Mouse (Mus musculus) intestine, embryonic 16.5 days (tissue): ENCODE data around the gene Eef2. TPM values are rescaled to one million over a fixed set of nuclear protein-coding genes. Genes with fewer than 3 reads are reported as not detected.

Experiments used
- ATAC-seq: fragments of 200-750 bp; cut with Nextera tagmentation; 2 replicates; pipeline ENCODE4 v1.8.0; 2017; ENCODE audit warnings: moderate TSS enrichment, moderate library complexity
- H3K27ac ChIP-seq: fragments of 300-500 bp; sonication (generic); 2 replicates; pipeline ENCODE4 v1.5.1; 2014; ENCODE audit warnings: mild to moderate bottlenecking, low read length
- H3K27me3 ChIP-seq: fragments of 300-500 bp; sonication (generic); replicated peaks from 2 replicates; pipeline ENCODE4 v1.6.1; 2014; ENCODE audit warnings: low read length, control low read depth, mixed read lengths; ENCODE audit not compliant: control insufficient read depth, insufficient read depth
- H3K36me3 ChIP-seq: fragments of 300-500 bp; sonication (generic); 2 replicates; pipeline ENCODE4 v1.6.1; 2014; ENCODE audit warnings: low read length, control low read depth; ENCODE audit not compliant: control insufficient read depth, insufficient read depth
- H3K4me1 ChIP-seq: fragments of 300-500 bp; sonication (generic); 2 replicates; pipeline ENCODE4 v1.6.1; 2014; ENCODE audit warnings: low read length, control low read depth, mixed read lengths; ENCODE audit not compliant: control insufficient read depth, insufficient read depth
- H3K4me2 ChIP-seq: fragments of 300-500 bp; sonication (generic); 2 replicates; pipeline ENCODE4 v1.6.1; 2014; ENCODE audit warnings: low read depth, low read length, control low read depth
- H3K4me3 ChIP-seq: fragments of 300-500 bp; sonication (generic); 2 replicates; pipeline ENCODE4 v1.5.1; 2014; ENCODE audit warnings: mild to moderate bottlenecking, low read length
- H3K9ac ChIP-seq: fragments of 300-500 bp; sonication (generic); 2 replicates; pipeline ENCODE4 v1.6.1; 2014; ENCODE audit warnings: low read depth, low read length
- H3K9me3 ChIP-seq: fragments of 300-500 bp; sonication (generic); 2 replicates; pipeline ENCODE4 v1.6.1; 2016; ENCODE audit warnings: low read length, control low read depth; ENCODE audit not compliant: control insufficient read depth
- WGBS: fragments of 180-500 bp; shearing (Covaris S2); extraction: QIAGEN DNeasy Blood & Tissue Kit; methylation state at CpG from one replicate; pipeline ENCODE4 v1.1.7; 2014; 5-methylcytosine and 5-hydroxymethylcytosine counted together
- polyA plus RNA-seq: library from polyadenylated mRNA; unstranded; fragments of >200 nt; fragmentation: Nextera tagmentation; extraction: Ambion mirVana; gene quantifications from 2 replicates; pipeline ENCODE4 v1.2.1, GENCODE M21; 2015

Eef2 gene
- polyA plus RNA-seq, 1 experiment from 2014 or later, result 526 TPM

DNA sequence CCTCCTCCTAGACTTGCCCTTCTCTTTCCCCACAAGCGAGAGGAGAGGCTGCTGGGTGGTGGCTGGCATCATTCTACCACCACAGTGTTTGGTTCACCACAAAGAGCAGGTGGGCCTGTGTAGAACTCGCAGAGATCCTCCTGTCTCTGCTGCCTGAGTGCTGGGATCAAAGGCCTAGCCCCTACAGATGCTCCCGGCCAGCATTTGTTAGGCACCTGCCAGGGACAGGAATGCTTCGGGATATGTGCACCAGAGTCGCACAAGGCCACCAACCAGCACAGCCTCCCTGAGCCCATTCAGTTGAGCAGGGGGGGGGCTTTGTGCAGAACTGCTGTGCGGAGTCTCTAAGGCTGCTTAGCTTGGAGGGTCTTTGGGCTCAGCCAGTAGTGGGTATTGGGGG lies 31.1 kb upstream of the Eef2 start:
- H3K4me1 ChIP-seq, result peaks cover 42% of the 10 kb centered on the region
- no peaks in the 10 kb centered on the region for H3K27me3 ChIP-seq
- peak overlapping the region; percentile 43 for H3K9ac ChIP-seq
- peak overlapping the region; percentile 28; the same call in 1 of the 2 replicates for H3K4me3 ChIP-seq
- peak overlapping the region; percentile 48 for H3K4me2 ChIP-seq
- peaks cover 54% of the 10 kb centered on the region for H3K36me3 ChIP-seq
- no peaks in the 10 kb centered on the region for H3K9me3 ChIP-seq
- 83% methylated on average over 6 of the region's 6 CpGs for WGBS
- ATAC-seq, result no peak
- peak overlapping the region; percentile 85 for H3K27ac ChIP-seq

DNA sequence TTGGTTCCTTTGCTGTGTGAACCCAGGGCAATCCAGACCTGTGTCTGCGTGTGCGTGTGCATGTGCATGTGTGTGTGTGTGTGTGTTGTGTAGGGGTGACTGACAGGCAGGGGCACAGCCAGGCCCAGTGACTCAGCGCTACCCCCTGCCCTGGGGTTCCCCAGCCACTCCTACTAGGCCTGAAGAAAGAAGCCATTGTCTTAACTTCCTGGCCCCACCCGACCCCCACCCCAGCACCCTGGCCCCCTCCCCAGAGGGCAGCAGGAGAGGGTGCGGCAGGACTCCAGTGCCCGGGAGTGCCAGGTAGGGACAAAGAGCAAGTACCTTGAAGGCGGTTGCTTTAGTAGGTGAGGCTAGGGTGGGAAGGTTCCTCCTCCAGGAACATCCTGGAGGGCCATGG lies 30.7 kb upstream of the Eef2 start:
- Histone ChIP-seq H3K9me3 (no peaks in the 10 kb centered on the region), H3K4me2 (peak overlapping the region; percentile 48), H3K4me1 (peaks cover 38% of the 10 kb centered on the region), H3K36me3 (peaks cover 55% of the 10 kb centered on the region), H3K27me3 (no peaks in the 10 kb centered on the region), H3K9ac (peak overlapping the region; percentile 61), H3K4me3 (peak overlapping the region; percentile 28), H3K27ac (peak overlapping the region; percentile 85)
- ATAC-seq, result peak; percentile 64
- 57% methylated on average over 7 of the region's 7 CpGs for WGBS

DNA sequence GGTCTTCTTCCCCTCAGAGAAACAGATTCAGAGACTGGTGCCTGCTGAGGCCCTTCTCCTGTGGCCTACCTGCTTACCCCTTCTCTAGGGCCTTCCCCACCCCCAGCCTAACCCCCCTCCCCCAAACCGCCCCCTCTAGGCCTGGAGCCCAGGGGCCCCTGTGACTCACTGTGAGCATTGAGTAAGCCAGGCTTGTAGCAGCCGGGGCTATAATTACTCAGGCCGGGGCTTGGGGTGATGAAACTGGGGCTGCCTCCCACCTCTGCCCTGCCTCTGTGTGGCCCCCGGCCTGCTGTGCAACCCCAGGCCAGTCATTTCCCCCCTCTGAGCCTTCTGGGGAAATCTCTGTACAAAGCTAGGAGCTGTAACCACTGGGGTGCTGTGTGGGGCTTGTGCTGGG lies 30.1 kb upstream of the Eef2 start:
- peak overlapping the region; percentile 28 for H3K4me3 ChIP-seq
- WGBS, result 57% methylated on average over 4 of the region's 4 CpGs
- no peaks in the 10 kb centered on the region for H3K9me3 ChIP-seq
- H3K27ac ChIP-seq, result peak overlapping the region; percentile 85
- ATAC-seq, result peak; percentile 11
- peaks cover 55% of the 10 kb centered on the region for H3K36me3 ChIP-seq
- peak overlapping the region; percentile 61 for H3K9ac ChIP-seq
- peaks cover 33% of the 10 kb centered on the region for H3K4me1 ChIP-seq
- peak overlapping the region; percentile 48 for H3K4me2 ChIP-seq
- H3K27me3 ChIP-seq, result no peaks in the 10 kb centered on the region

DNA sequence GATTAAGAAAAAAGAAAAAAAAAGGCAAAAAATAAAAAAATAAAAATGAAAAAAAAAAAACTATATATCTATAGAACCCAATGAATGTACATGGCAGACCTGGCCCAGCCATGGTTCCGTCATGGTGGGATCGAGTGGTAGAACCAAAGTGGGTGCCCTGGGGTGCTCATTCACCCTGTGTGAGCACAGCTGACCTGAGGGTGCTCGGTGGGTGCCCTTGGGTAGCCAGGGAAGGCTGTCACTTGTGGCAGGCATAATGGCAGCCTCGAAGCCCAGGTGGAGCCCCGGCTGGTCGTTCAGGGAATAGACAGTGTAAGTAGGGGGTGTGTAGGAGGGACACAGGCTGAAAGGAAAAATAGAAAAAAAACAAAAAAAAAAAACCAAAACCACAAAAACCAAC lies 25.2 kb upstream of the Eef2 start:
- Histone ChIP-seq H3K27me3 (no peaks in the 10 kb centered on the region), H3K36me3 (peaks cover 53% of the 10 kb centered on the region), H3K9ac (no peak overlapping the region), H3K4me1 (peaks cover 9% of the 10 kb centered on the region; the same call in 1 of the 2 replicates), H3K4me3 (no peak overlapping the region), H3K9me3 (no peaks in the 10 kb centered on the region), H3K27ac (no peak overlapping the region), H3K4me2 (no peak overlapping the region)
- ATAC-seq, result no peak
- 74% methylated on average over 6 of the region's 6 CpGs for WGBS

DNA sequence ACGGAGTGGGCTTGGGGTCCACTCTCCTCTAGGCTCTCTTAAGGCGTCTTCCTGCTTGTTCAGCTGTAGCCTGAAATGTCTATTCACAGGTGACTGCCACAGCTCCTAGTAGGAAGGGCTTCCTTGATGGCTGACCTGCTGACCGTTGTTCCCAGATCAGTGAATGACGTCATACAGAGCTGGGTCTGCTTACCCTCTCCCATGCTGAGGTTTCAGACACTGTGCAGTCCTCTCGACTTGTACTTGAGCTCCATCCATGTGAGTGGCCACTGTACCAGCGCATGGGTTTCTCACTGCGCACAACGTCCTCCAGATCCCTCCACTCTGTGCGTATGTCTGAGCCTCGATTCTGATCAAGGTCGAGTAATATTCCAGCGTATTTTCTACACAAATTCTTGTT lies 23.8 kb upstream of the Eef2 start:
- no peak overlapping the region for H3K4me2 ChIP-seq
- peak; percentile 15; the same call in 1 of the 2 replicates for ATAC-seq
- no peaks in the 10 kb centered on the region for H3K9me3 ChIP-seq
- no peaks in the 10 kb centered on the region for H3K27me3 ChIP-seq
- H3K4me1 ChIP-seq, result 0 out of 2 replicates have a peak, but pooled peaks cover 3% of the 10 kb centered on the region
- H3K27ac ChIP-seq, result peak overlapping the region; percentile 52
- WGBS, result 67% methylated on average over 12 of the region's 12 CpGs
- H3K9ac ChIP-seq, result peak overlapping the region; percentile 3; the same call in 1 of the 2 replicates
- H3K4me3 ChIP-seq, result no peak overlapping the region
- H3K36me3 ChIP-seq, result peaks cover 49% of the 10 kb centered on the region

DNA sequence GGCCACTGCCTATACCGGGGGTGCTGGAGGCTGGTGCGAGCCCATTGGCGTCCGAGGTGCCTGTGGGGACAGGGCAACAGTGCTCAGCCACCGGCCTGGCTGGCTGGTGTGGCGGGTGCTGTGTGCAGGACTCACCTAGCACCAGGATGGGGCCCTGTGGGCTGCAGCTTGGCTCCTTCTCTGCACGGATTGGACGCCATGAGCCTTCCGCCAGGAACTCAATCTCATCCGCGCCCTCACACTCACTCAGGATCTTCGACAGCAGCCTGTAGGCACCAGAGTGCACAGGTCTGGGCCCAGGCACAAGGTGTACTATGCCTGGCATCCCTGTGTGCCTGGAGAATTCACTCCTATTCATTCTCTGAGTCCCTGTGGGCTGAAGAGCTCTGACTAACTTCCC lies 22.1 kb upstream of the Eef2 start:
- 87% methylated on average over 12 of the region's 12 CpGs for WGBS
- no peak overlapping the region for H3K4me2 ChIP-seq
- peaks cover 43% of the 10 kb centered on the region for H3K36me3 ChIP-seq
- no peaks in the 10 kb centered on the region for H3K9me3 ChIP-seq
- no peak overlapping the region for H3K4me3 ChIP-seq
- H3K27ac ChIP-seq, result peak overlapping the region; percentile 18; the same call in 1 of the 2 replicates
- H3K27me3 ChIP-seq, result no peaks in the 10 kb centered on the region
- H3K4me1 ChIP-seq, result 0 out of 2 replicates have a peak, but pooled peaks cover 10% of the 10 kb centered on the region
- no peak for ATAC-seq
- peak overlapping the region; percentile 21; the same call in 1 of the 2 replicates for H3K9ac ChIP-seq

DNA sequence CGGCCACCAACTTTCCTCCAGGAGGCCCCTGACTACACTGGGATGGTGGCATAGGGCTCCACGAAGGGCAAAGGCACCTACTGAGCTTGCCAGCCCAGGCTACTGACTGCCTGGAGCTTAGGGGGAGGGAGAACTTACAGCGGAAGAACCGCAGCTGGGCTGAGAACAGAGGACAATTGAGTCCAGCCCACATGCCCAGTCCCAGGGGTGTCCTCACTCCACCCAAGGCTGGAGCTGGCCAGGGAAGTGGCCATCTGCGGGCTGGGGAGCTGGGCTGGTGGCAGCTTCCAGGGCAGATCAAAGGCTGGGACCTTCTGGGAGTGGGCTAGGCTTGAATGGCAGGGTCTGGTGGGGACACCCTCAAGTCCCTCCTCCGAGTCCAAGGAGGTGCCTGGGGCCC lies 21.7 kb upstream of the Eef2 start:
- 81% methylated on average over 6 of the region's 6 CpGs for WGBS
- ATAC-seq, result no peak
- Histone ChIP-seq H3K4me1 (peaks cover 12% of the 10 kb centered on the region; the same call in 1 of the 2 replicates), H3K4me2 (no peak overlapping the region), H3K9me3 (no peaks in the 10 kb centered on the region), H3K27ac (peak overlapping the region; percentile 18; the same call in 1 of the 2 replicates), H3K27me3 (no peaks in the 10 kb centered on the region), H3K4me3 (no peak overlapping the region), H3K9ac (peak overlapping the region; percentile 21; the same call in 1 of the 2 replicates), H3K36me3 (peaks cover 43% of the 10 kb centered on the region)

DNA sequence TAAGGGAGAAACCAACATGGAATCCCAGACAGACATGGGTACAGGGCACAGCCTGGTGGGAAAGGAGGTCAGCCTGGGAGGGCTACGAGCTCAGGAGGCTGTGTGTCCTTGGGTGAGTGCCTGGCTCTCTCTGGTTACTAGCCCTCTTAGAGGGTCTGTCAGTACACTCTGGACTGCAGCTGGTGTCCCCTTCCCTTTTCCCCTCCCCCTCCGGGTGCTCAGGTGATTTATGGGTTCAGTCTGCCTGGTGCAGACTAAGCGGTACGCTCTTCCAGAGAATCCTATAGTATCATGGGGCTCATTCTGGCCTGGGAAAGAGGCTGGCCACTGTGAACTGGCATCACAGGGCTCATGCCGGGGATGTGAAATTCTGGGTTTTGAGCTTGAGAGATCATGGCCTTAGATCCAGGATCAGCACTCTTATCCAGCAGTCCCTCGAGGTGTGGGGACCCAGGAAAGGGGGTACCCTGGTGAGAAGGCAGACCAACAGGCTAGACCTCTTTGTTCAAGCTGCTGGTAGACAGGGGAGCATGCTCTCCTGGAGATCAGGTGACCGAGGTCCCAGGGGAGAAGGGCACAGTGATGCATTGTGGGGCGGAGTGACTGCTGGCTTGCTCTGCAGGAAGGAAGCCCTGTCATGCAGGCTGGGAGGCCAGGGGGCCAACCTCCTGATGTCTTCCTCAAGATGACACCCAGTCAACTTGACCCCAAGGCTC lies 14.7 kb upstream of the Eef2 start:
- ATAC-seq, result no peak
- no peak overlapping the region for H3K4me3 ChIP-seq
- peaks cover 36% of the 10 kb centered on the region for H3K4me1 ChIP-seq
- no peaks in the 10 kb centered on the region for H3K27me3 ChIP-seq
- H3K9me3 ChIP-seq, result no peaks in the 10 kb centered on the region
- H3K9ac ChIP-seq, result no peak overlapping the region
- WGBS, result 72% methylated on average over 8 of the region's 8 CpGs
- no peak overlapping the region for H3K4me2 ChIP-seq
- H3K36me3 ChIP-seq, result peaks cover 22% of the 10 kb centered on the region
- no peak overlapping the region for H3K27ac ChIP-seq

DNA sequence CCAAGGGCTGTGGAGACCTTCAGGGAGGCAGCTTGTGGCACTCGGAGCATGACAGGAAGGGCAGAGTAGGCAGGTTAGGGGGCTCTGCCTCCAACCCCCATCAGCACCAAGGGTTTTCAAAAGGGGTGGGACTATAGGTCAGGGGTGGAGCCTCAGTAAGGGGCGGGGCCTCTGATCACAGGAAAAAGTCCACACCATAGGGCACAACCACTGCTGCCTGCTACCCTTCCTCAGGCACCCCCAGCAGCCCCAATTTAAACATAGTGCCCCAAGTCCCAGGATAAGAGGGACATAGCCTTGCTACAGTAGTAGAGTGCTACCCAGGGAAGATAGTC lies 14.1 kb upstream of the Eef2 start:
- Histone ChIP-seq H3K4me1 (peaks cover 37% of the 10 kb centered on the region), H3K36me3 (peaks cover 17% of the 10 kb centered on the region), H3K9me3 (no peaks in the 10 kb centered on the region), H3K9ac (no peak overlapping the region), H3K27me3 (no peaks in the 10 kb centered on the region), H3K4me3 (no peak overlapping the region), H3K27ac (no peak overlapping the region), H3K4me2 (no peak overlapping the region)
- WGBS, result 66% methylated on average over 2 of the region's 2 CpGs
- ATAC-seq, result 0 out of 2 replicates have a peak, but pooled peaks have one; percentile 11
